Mouse (Mus musculus) CH12.LX (cell line): ENCODE measurements around the gene Zdhhc20. TPM values are rescaled to one million over a fixed set of nuclear protein-coding genes. Genes with fewer than 3 reads are reported as not detected.

Experiments
- DNase-seq: peaks from one replicate; pipeline ENCODE4 v3.0.0-alpha.2; 2013; ENCODE audit errors: extremely low read depth
- H3K27ac ChIP-seq: 2 replicates; pipeline ENCODE4 v1.5.1; 2012; ENCODE audit warnings: low read depth, mild to moderate bottlenecking, control low read depth, moderate library complexity; ENCODE audit not compliant: insufficient read depth
- H3K27me3 ChIP-seq: replicated peaks from 2 replicates; pipeline ENCODE3; 2012; ENCODE audit warnings: inconsistent platforms
- H3K36me3 ChIP-seq, 2 experiments: replicated peaks in 1 of 2; 2 replicates each; pipeline versions ENCODE3 to v1.6.1; 2012; ENCODE audit warnings: inconsistent platforms in 1 of 2, low read length in 1 of 2, mild to moderate bottlenecking in 1 of 2, mixed read lengths in 1 of 2, moderate library complexity in 1 of 2; ENCODE audit not compliant: control insufficient read depth in 1 of 2, insufficient read depth in 1 of 2
- H3K4me1 ChIP-seq, 2 experiments: 2 replicates each; pipeline ENCODE4 v1.6.1; 2012; ENCODE audit warnings: inconsistent platforms in 1 of 2, moderate library complexity in 1 of 2; ENCODE audit not compliant: insufficient read depth in 2 of 2, control insufficient read depth in 1 of 2
- H3K4me2 ChIP-seq: 2 replicates; pipeline ENCODE4 v1.6.1; 2012; ENCODE audit warnings: low read depth, mild to moderate bottlenecking, control low read depth; ENCODE audit not compliant: poor library complexity, insufficient read depth, severe bottlenecking
- H3K4me3 ChIP-seq, 3 experiments: fragments of 150-350 bp in 1 of 3; sonication (generic) in 1 of 3; replicated peaks in 1 of 3; 2 replicates each; pipeline versions ENCODE3 to v1.5.1; 2011 to 2012; ENCODE audit warnings: low read depth in 2 of 3, low read length in 2 of 3, mild to moderate bottlenecking in 2 of 3, moderate library complexity in 2 of 3, control low read depth in 1 of 3, improper control_type of control experiment in 1 of 3, inconsistent platforms in 1 of 3, mixed read lengths in 1 of 3; ENCODE audit not compliant: poor library complexity in 1 of 3
- H3K79me2 ChIP-seq: replicated peaks from 2 replicates; pipeline ENCODE4 v1.6.1; 2012; ENCODE audit warnings: mild to moderate bottlenecking, moderate library complexity; ENCODE audit not compliant: control insufficient read depth, poor library complexity, insufficient read depth, severe bottlenecking; ENCODE audit errors: extremely low read depth
- H3K9ac ChIP-seq: 2 replicates; pipeline ENCODE4 v1.6.1; 2012; ENCODE audit warnings: low read depth, mild to moderate bottlenecking, control low read depth, moderate library complexity; ENCODE audit not compliant: insufficient read depth
- H3K9me3 ChIP-seq: replicated peaks from 2 replicates; pipeline ENCODE3; 2012; ENCODE audit warnings: low read length, inconsistent platforms, mixed read lengths
- BHLHE40 ChIP-seq: IDR thresholded peaks from 2 replicates; pipeline ENCODE4 v1.6.1; 2011; ENCODE audit warnings: mild to moderate bottlenecking, low read depth, low read length, improper control_type of control experiment
- CHD1 ChIP-seq: IDR thresholded peaks from 2 replicates; pipeline ENCODE4 v1.6.1; 2012; ENCODE audit warnings: low read depth, low read length, improper control_type of control experiment, inconsistent platforms
- E2F4 ChIP-seq: IDR thresholded peaks from 2 replicates; pipeline ENCODE4 v1.6.1; 2011; ENCODE audit warnings: low read depth, low read length, improper control_type of control experiment; ENCODE audit not compliant: insufficient replicate concordance
- ELF1 ChIP-seq: IDR thresholded peaks from 2 replicates; pipeline ENCODE4 v1.6.1; 2014; ENCODE audit warnings: low read depth, mild to moderate bottlenecking, inconsistent platforms, low read length, improper control_type of control experiment
- EP300 ChIP-seq: IDR thresholded peaks from 2 replicates; pipeline ENCODE4 v1.6.1; 2011; ENCODE audit warnings: low read length, improper control_type of control experiment
- IRF4 ChIP-seq: IDR thresholded peaks from 2 replicates; pipeline ENCODE4 v1.6.1; 2014; ENCODE audit warnings: low read depth, mild to moderate bottlenecking, inconsistent platforms, low read length, improper control_type of control experiment
- KAT2A ChIP-seq: IDR thresholded peaks from 2 replicates; pipeline ENCODE4 v1.6.1; 2012; ENCODE audit warnings: low read length, improper control_type of control experiment, inconsistent platforms; ENCODE audit not compliant: insufficient replicate concordance
- MAZ ChIP-seq: IDR thresholded peaks from 2 replicates; pipeline ENCODE4 v1.6.1; 2012; ENCODE audit warnings: low read depth, mild to moderate bottlenecking, inconsistent platforms, low read length, improper control_type of control experiment, moderate library complexity
- MXI1 ChIP-seq: IDR thresholded peaks from 2 replicates; pipeline ENCODE4 v1.6.1; 2011; ENCODE audit warnings: mild to moderate bottlenecking, low read depth, low read length, improper control_type of control experiment
- NRF1 ChIP-seq: IDR thresholded peaks from 2 replicates; pipeline ENCODE4 v1.6.1; 2014; ENCODE audit warnings: low read depth, mild to moderate bottlenecking, inconsistent platforms, low read length, improper control_type of control experiment, moderate library complexity
- PAX5 ChIP-seq: IDR thresholded peaks from 2 replicates; pipeline ENCODE4 v1.6.1; 2012; ENCODE audit warnings: low read length, inconsistent platforms, mixed read lengths
- POLR2A ChIP-seq: IDR thresholded peaks from 2 replicates; pipeline ENCODE4 v1.6.1; 2011; ENCODE audit warnings: low read depth, mild to moderate bottlenecking, improper control_type of control experiment, low read length
- RAD21 ChIP-seq: IDR thresholded peaks from 2 replicates; pipeline ENCODE4 v1.6.1; 2011; ENCODE audit warnings: low read depth, mild to moderate bottlenecking, low read length, improper control_type of control experiment, moderate library complexity
- RCOR1 ChIP-seq: conservative IDR thresholded peaks from 2 replicates; pipeline ENCODE4 v1.6.1; 2012; ENCODE audit warnings: low read depth, mild to moderate bottlenecking, inconsistent platforms, low read length, improper control_type of control experiment
- SMC3 ChIP-seq: IDR thresholded peaks from 2 replicates; pipeline ENCODE4 v1.6.1; 2011; ENCODE audit warnings: low read depth, low read length, improper control_type of control experiment
- TBP ChIP-seq: conservative IDR thresholded peaks from 2 replicates; pipeline ENCODE4 v1.6.1; 2011; ENCODE audit warnings: low read depth, low read length, improper control_type of control experiment
- USF1 ChIP-seq: IDR thresholded peaks from 2 replicates; pipeline ENCODE4 v1.6.1; 2014; ENCODE audit warnings: low read depth, mild to moderate bottlenecking, inconsistent platforms, low read length, improper control_type of control experiment
- USF2 ChIP-seq: conservative IDR thresholded peaks from 2 replicates; pipeline ENCODE4 v1.6.1; 2011; ENCODE audit warnings: low read depth, low read length, improper control_type of control experiment
- ZC3H11A ChIP-seq: IDR thresholded peaks from 2 replicates; pipeline ENCODE4 v1.6.1; 2012; ENCODE audit warnings: low read depth, mild to moderate bottlenecking, inconsistent platforms, low read length, improper control_type of control experiment
- ZKSCAN1 ChIP-seq: IDR thresholded peaks from 2 replicates; pipeline ENCODE4 v1.6.1; 2012; ENCODE audit warnings: low read depth, inconsistent platforms, low read length, improper control_type of control experiment, borderline replicate concordance
- dilution Hi-C: fragments of 300-500 bp; cut with MboI; formaldehyde crosslinking; loops from 2 replicates; pipeline ENCODE4 v1.14.3; 2020; ENCODE audit warnings: low sequenced_read_pairs; ENCODE audit not compliant: extremely low pct_unique_long_range_greater_than_20kb, extremely low pct_ligation_motif_present
- in situ Hi-C: fragments of 300-500 bp; cut with MboI; formaldehyde crosslinking; loops from 3 replicates; pipeline ENCODE4 v1.14.3; 2019; ENCODE audit warnings: low sequenced_read_pairs, low pct_ligation_motif_present, low pct_unique_long_range_greater_than_20kb, mixed read lengths
- polyA plus RNA-seq: library from polyadenylated mRNA; unstranded; fragments of >175 nt; gene quantifications from 2 replicates; pipeline ENCODE4 v1.2.1, GENCODE M21; 2012; ENCODE audit warnings: low read depth; ENCODE audit not compliant: insufficient read length
- total RNA-seq, 2 experiments: library from RNA; depleted of rRNA; stranded (reverse); fragments of 300-350 nt in 1 of 2; fragments of >200 nt in 1 of 2; gene quantifications; 2 replicates each; pipeline ENCODE4 v1.2.3; 2012 to 2014

The Zdhhc20 gene
- total and polyA plus RNA-seq, 3 experiments, result 10.4 to 41.3 (median 27.4) TPM

DNA sequence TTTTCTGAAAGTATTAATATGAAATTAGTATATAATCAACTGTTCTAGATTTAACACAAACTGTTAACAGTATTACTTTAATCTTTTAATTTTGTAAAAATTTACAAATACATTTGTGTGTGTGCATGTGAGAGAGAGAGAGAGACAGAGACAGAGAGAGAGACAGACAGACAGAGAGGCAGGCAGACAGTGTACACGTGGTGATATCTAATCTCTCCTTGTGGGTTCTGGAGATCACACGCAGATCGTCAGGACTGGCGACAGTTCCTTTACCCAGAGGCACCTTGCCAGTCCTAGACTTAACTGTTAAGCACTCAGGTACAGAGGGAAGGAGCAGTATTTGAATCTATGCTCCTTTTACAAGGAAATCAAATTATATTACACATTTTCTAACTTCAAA is 69.2 kb downstream of the Zdhhc20 start:
- Histone ChIP-seq H3K4me2 (no peak overlapping the region), H3K9ac (no peak overlapping the region), H3K36me3 (peaks cover 40 to 74% of the 10 kb centered on the region in 2 experiments), H3K27ac (no peak overlapping the region), H3K9me3 (no peaks in the 10 kb centered on the region), H3K4me1 (peaks cover 2 to 29% of the 10 kb centered on the region in 2 experiments; a peak in 3 of 4 replicates), H3K27me3 (no peaks in the 10 kb centered on the region), H3K79me2 (peaks cover 27% of the 10 kb centered on the region), H3K4me3 (no peak overlapping the region)
- dilution Hi-C loops, result no loop called here
- in situ Hi-C loops, result no loop called here
- TF ChIP-seq POLR2A (no peak), SMC3 (no peak), CHD1 (no peak), BHLHE40 (no peak), ELF1 (no peak), MXI1 (no peak), KAT2A (no peak), TBP (no peak), NRF1 (no peak), EP300 (no peak), USF2 (no peak)
- no peak for DNase-seq

- in situ Hi-C loops, result no loop called here
- Histone ChIP-seq H3K4me2 (no peak overlapping the region), H3K9ac (no peak overlapping the region), H3K27ac (no peak overlapping the region), H3K36me3 (peaks cover 62 to 91% of the 10 kb centered on the region in 2 experiments), H3K4me3 (no peak overlapping the region), H3K4me1 (no peaks in the 10 kb centered on the region), H3K79me2 (0 out of 2 replicates have a peak, but pooled peaks cover 2% of the 10 kb centered on the region), H3K9me3 (peaks cover 20% of the 10 kb centered on the region), H3K27me3 (no peaks in the 10 kb centered on the region)
- dilution Hi-C loops, result no loop called here
- no peak for TF ChIP-seq BHLHE40
- TF ChIP-seq USF1, result no peak
- no peak for TF ChIP-seq SMC3
- TF ChIP-seq ZC3H11A, result no peak
- no peak for TF ChIP-seq IRF4
- TF ChIP-seq RAD21, result no peak
- no peak for TF ChIP-seq ZKSCAN1
- no peak for TF ChIP-seq PAX5
- no peak for TF ChIP-seq MAZ
- TF ChIP-seq TBP, result no peak
- TF ChIP-seq ELF1, result no peak
- no peak for TF ChIP-seq RCOR1
- TF ChIP-seq E2F4, result no peak
- no peak for DNase-seq
Measured at GRCm38 (mm10) chr14:57811844-57812243, 78.2 kb downstream of the Zdhhc20 start.
